Mouse (Mus musculus): Measurements from ENCODE around the gene Asic2. TPM values are rescaled to one million over a fixed set of nuclear protein-coding genes. Genes with fewer than 3 reads are reported as not detected.
A peak's percentile ranks its signal among the peaks of the same experiment; 100 is the strongest.

Gene Asic2
- total RNA-seq, 2 experiments from 2014 or later = not detected

DNA sequence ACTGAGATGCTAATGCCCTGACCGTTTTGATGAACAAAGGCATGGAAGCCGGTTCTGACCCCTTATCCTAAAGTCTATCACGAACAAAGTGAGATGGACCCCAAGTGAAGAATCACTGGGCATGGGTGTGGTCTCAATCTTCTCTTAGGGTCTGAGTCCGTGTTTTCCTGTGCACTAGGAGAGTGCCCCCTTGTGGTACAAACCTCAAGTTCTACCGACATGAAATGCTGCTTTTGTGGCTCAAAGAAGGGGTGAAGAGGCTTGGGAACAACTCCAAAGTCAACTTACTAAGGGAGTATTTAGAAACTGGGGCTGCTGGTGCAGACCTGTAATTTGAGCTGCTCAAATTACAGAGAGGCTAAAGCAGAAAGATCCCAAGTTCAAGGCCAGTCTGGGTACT is 1116.4 kb downstream of the Asic2 start:
- DNase-seq = peak; percentile 17 to 38

DNA sequence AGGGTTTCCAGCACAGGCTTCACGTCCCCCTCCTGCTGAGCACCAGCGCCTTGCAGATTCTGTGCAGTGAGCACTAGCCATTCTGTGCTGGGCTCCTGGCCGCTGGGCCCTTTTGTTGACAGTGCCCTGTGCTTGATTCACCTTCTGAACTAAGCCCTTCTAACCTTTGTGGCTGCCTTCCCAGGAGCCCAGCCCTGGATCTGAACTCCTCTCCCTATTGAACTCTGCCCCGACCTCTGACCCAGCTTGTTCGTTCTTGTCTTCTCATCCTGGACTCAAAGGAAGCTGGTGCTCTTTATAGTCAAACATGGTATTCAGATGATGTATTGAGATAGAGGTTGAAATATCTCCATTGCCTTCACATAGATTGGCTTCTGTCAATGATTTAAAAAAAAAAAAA is 1120.1 kb downstream of the Asic2 start:
- DNase-seq = no peak

DNA sequence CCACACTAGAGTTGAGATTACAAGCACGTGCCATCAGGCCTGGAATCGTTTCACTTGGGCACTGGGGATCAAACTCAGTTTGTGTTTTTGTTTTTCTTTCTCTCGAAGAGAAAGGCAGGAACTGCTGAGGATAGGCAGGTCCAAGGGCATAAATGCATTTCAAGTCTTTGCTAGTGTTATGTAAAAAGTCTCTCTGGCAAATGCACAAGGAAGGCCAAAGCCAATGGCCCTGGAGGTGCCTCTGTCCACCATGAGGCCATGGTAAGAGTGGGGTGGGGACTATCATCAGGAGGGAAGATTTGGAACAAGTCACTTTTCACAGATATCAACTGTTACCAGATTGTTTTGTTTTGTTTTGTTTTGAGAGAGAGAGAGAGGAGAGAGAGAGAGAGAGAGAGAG is 1122.1 kb downstream of the Asic2 start:
- DNase-seq = no peak

DNA sequence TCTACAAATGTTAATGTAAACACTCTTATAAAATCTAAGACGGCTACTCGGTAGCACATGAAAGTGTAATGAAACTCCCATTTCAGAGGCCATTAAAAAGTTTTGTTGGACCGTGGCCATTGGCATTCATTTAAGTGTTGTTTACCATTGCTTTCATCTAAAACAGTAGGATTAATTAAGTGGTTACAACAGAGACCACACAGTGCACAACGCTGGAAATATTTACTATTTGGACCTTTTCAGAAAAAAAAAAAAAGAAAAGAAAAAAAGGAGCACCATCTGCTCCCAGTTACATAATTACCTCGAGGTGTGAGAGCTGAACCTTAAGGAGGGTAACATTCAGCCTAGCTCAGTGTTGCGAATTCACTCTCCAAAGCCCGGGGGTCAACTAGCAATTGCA is 1122.8 kb downstream of the Asic2 start:
- no peak for DNase-seq

DNA sequence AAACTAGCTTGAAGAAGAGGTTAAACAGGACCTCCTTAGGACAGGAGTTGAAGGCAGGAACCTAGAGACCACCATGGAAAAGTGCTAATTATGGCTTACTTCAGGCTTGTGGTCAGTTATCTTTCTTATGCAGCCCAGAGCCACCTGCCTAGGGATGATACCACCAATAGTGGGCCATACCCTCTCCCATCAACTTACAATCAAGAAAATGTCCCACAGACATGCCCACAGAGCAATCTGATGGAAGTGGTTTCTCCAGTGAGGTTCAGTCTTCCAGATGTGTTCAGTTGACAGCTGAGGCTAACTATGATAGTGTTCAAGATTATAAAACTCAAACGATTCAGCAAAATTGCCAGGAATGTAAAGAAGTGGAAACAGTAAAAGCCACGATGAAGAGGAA is 1124.8 kb downstream of the Asic2 start:
- no peak for DNase-seq

DNA sequence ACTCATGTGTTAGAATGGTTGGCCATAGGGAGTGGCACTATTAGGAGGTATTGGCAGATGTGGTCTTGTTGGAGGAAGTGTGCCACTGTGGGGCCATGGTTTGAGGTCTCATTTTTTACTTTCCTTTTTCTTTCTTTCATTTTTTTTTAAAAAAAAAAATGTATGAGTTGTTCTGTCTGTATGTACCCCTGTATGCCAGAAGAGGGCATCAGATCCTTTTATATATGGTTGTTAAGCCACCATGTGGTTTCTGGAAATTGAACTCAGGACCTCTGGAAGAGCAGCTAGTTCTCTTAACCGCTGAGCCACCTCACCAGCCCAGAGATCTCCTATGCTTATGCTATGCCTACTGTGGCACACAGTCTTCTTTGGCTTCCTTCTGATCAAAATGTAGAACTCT is 1129.5 kb downstream of the Asic2 start:
- DNase-seq = no peak

DNA sequence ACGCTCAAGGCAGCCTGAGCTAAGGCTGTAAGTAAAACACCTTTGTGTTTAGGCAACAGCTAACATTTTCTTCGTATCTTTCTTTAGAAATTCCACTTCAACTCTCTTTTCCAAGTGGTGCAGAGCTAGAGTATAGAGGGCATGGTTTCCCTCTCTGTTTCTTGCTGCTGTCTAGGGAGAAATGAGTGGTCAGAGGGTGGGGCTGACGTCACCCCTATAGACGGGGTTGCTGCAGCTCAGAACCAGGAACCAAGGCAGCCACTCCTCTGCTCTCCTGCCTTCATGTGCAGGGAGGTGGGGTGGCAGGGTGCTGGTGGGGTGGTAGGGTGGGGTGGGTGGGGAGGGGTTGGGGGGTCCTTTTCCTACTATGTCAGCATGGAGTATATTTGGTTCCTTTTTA is 1132.4 kb downstream of the Asic2 start:
- no peak for DNase-seq

DNA sequence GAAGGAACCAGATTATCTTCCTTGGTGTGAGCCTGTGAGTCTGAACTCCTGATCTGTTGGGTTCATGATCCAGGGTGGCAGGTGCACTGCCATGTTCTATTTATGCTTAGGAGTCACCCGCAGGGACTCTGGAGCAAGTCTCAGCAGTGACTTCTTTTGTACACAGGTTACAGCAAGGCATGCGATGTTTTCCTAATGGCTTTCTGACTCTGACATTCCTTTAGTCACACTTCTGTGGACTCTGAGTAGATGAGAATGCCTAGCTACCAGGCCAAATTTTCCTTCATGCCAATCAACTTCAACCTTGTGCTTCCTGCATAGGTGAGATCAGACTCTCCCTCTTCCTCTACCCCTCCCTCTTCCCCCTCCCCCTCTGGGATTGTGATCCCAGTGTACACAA is 1132.9 kb downstream of the Asic2 start:
- no peak for DNase-seq

Other genes starting within 250 kb of the Asic2 start
- under 1 TPM; 0.10 to 0.18 TPM for gene 5530401A14Rik, start 107.8 kb downstream of the Asic2 start, total RNA-seq (2021)
- 1 to 10 TPM in 1 of 2 experiments, under 1 TPM in 1; 0.49 to 1.1 TPM for gene Ccl2, start 67.1 kb upstream of the Asic2 start, total RNA-seq (2021)
- not detected for gene Gm17268, start 70.1 kb upstream of the Asic2 start, total RNA-seq (2021)
- under 1 TPM in 1 of 2 experiments, not detected in 1; 0.45 TPM for gene Ccl7, start 77.3 kb upstream of the Asic2 start, total RNA-seq (2021)
- gene Ccl11, start 89.4 kb upstream of the Asic2 start, total RNA-seq (2021) = 1 to 10 TPM; 3.8 to 4.1 TPM
- under 1 TPM in 1 of 2 experiments, not detected in 1; 0.84 TPM for gene Ccl12, start 133.4 kb upstream of the Asic2 start, total RNA-seq (2021)
- gene Ccl8, start 146.7 kb upstream of the Asic2 start, total RNA-seq (2021) = 1 to 10 TPM; 1.3 to 1.4 TPM